Mouse (Mus musculus): ENCODE measurements around the gene Tspan5.

The Tspan5 gene

DNA sequence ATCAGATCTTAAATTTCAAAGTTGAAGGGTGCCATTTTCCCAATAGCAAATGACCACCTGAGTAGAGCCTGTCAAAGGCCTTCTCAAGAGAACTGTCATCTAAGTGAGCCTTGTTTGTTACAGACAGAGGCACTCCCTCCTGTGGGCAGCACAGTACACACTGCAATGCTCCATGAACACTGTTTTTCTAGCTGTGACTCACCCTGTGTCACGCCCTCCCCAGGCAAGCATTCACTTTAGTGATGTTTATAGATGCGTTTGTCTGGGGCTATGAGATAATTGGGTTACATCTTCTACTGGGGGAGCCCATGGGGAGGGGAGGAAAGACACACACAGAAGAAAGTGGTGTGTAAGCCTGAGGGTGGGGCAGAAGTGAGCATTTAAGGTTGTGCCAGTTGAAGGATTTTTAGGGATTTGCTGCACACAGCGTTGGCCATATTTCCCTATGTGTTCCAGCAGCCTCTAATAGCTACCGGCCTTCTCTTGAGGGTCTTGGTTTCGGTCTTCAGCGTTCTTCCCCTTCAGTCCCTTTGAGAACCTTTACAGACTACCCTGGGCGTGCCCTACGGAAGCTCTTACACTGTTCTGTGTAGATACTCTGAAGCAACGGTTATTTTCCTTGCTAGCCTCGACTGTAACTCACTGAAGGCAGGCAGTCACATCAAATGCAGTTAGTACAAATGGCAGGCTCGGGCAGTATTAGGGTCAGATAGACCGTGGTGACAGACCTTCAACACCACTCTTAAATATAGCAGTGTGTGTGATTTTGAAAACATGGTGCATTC, 29.7 kb downstream of the Tspan5 start:
- DNase-seq (ENCODE audit: low spot score in 2 of 2) = no peak

DNA sequence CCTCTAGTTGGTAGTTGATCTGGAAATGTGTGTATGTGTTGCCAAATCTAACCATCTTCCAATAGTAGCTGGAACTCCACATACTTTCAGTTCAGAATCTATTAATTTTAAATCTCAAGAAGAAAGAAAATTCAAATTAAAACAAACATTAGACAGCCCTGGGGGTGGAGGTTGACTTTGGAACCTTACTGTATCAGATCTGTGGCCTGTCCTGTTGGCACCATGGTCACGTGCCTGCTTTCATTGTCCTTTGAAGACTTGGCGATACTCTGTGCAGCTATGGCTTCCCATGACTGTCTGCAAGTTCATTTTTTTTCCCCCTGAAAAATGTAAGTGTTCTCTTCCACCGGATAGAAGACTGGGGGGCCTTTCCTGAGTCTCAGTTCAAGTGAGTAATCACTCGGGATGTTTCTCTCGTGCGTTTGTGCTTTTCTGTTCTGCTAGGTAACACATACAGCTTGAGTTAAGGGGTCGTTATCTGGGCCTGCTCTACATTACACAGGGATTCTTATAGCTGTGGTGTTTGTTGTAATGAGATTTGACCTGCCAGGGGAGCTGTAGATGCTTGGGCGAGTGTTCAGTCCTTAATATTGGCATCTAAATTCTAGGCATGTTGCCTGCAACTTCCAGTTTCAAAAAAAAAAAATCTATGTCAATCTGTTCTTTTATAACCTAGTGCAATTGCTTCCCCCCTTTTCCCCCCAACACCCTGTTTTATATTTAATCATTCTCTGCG, 32.0 kb downstream of the Tspan5 start:
- DNase-seq (ENCODE audit: low spot score in 2 of 2) = no peak

DNA sequence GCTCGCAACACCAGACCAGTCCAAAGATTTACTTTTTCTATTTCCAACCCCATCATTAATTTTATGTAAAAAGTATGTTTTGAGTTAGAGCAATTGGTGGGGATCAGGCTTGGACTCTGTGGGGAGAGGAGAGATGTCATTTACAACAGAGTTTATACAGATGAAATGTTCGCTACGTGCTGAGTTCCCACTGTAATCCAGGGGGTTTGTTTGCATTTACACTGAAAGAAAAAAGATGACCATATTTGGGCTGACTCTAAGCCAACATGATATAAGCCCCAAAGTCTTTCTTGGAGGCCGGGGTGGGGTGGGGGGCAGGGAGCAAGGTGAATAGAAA, 32.6 kb downstream of the Tspan5 start:
- DNase-seq (ENCODE audit: low spot score in 2 of 2) = no peak

DNA sequence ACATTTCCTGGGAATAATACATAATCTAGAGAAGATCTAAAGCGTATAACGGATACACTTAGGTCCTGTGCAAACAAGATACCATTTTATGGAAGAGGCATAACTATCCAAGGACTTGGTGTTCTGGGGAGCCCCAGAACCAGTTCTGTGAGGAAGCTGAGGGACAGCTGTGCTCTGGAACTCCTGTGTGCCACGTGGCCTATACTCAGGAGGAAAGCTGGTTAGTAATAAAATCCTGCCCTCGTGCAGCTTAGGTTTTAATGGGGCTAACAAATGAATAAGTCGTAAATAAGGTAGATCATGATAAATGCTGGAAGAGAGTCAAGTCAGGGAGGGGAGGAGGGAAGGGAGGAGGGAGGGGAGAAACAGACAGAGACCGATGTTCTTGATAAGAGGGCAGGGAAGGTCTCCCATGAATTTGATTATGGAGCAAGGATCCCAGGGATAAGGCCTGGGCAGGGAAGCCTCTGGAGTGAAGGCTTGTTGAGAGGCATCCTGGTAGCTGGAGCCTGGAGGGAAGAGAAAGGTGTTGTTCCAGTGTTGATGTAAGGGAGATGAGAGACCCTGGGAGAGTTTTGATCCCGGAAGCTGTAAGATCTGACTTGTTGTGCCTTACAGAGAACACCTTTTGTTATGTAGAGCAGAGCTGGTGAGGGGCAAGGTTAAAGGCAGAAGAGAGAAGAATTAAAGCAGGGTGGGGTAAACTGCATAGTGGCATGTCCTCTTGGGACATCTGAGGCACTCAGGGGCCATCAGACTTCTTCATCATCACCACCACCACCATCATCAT, 34.1 kb downstream of the Tspan5 start:
- DNase-seq (ENCODE audit: low spot score in 2 of 2) = no peak

DNA sequence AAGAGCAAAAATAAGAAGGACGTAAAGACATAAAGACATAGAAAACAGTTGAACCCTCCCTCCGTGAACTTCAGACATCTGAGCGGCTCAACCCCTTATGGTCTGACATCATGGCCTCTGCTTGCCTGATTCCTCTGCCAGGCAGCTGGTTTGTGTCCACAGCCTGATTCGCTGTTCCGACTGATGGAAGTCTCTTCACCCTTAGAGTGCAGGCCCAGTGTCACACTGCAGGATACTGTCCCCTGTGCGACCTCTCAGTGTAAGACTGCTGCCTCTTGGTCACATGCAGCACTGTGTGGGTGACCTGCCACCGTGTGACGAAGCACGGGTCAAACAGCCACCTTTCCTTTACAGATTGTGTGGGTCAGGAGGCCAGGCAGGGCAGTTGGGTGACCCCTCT, 39.5 kb downstream of the Tspan5 start:
- DNase-seq (ENCODE audit: low spot score in 2 of 2) = no peak

DNA sequence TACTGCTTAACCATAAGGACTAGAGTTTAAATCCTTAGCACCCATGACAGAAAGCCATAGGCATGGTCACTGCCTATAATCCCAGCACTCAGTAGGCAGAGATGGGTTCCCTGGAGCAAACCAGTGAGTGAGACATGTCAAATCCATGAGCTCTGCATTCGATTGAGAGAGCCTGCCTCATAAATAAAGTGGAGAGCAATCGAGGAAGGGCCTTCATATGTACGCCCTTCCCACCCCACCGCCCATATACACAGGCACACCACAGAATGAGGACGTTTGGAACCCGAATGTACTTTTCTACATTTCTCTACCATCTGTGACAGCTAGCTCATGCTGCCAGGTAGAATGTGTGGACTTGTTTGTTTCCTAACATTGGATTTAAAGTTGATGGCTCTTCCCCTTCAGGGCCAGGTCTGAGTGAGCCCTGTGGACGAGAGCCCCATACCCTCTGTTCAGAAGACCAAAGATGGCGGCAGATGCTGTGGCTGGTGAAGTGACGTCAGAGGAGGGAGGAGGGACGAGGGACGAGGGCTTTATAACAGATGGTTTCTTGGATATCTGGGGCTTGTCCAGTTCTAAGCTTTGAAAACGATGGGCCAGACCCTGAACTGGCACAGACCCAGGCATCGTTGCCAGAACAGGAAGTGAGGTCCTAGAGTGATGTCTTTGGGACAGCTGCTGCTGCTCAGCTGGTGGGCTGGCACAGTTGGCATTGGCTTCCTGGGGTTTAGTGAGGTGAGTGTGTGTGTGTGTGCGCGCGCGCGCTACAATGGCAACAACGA, 42.1 kb downstream of the Tspan5 start:
- DNase-seq (ENCODE audit: low spot score in 2 of 2) = no peak

DNA sequence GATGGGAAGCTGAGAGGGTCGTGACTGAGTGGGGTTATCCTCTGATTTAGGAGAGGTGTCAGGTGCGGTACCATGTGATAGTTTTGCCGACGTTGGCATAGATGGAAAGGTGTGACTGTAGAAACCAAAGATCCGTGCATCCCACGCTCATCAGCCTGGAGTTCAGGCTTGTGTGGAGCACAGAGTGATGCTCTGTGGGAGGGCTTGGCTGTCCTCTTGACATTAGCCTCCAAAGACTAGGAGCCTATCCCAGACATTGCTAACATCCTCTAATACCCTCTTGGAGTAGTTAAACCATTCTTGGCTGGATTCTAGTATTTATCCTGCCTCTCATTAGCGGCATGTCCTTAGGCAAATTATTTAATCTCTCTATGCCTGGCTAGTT, 42.6 kb downstream of the Tspan5 start:
- no peak for DNase-seq (ENCODE audit: low spot score in 2 of 2)

DNA sequence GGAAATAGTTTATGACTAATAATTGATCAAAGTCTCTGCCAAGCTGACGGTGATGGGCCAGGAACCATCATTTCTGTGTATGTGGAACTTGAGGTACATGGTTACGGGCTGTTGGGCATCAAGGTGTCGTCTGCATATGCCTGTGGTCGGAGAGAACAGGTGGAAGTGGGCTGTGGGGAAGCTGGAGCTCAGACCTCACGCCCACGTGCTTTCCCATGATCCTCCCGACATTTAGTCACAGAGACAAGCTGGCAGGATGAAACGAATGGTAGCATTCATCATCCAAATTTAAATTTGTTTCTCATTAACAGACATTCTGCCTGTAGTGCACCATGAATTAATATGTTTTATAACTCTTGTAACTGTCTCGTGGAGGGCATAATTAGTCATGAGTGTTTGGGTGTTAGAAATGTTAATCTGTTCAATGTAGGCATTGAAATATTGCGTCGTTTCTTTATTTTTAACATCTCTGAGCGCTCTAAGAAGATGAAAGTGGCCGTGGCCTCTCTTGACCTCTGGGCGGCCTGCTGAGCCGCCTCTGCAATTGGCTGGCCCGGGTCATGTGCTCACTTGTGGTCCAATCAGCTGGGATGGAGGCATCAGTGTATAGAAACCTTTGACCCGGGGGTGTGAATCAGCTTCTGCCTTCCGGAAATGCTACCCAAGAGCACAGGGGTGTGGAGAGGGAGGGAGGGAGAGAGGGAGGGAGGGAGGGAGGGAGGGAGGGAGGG, 45.9 kb downstream of the Tspan5 start:
- no peak for DNase-seq (ENCODE audit: low spot score in 2 of 2)

DNA sequence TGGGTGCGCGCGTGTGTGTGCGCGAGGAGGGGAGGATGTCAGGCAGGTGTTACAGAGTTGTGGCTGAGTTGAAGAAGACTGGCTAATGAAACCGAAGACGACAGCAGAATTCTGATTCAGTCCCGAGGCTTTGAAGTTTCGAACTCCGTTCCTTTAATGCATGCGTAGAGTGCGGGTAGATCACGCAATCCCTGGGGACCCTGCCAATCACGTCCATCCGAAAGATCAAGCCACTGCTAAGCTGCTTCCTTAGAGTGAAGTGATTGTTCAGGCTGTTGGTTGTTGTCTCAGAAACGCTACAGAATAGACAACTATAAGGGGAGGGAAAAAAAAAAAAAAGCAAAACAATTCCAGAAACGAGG, 46.5 kb downstream of the Tspan5 start:
- no peak for DNase-seq (ENCODE audit: low spot score in 2 of 2)

DNA sequence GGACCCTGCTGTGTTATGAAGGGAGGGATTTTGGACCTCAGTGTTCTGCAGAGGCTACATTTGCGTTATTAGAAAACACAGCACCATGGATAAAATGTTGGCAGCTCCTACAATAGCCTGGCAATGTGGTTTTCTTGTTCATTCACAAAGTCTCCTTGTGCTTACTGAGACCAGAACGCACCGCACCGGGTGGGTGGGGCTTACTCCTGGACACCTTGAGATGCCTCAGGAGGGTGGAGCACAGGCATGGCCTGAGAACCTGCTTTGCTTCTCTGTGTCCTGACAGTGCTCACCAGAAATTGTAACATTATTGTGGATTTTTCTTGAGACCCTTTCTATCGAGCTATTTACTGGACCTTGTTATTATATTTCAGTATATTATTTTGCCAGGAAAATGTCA, 47.3 kb downstream of the Tspan5 start:
- no peak for DNase-seq (ENCODE audit: low spot score in 2 of 2)

DNA sequence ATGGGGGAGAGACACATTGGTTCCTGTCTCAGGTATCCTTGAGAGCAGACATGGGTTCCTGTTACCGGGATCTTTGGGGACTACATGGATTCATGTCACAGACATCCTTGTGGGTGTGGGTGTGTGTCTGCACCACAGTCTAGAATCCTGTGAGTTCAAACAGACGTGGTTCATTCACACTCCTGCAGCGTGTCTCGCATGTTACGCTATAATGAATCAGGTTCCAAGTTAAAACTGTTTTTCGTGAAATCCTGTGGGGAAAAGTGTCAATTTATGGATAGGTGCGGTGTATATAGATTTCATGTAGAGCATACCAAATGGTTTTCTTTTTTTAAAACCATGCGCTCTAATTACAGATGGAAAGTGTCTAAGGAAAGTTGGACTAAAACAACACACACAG, 52.5 kb downstream of the Tspan5 start:
- no peak for DNase-seq (ENCODE audit: low spot score in 2 of 2)

DNA sequence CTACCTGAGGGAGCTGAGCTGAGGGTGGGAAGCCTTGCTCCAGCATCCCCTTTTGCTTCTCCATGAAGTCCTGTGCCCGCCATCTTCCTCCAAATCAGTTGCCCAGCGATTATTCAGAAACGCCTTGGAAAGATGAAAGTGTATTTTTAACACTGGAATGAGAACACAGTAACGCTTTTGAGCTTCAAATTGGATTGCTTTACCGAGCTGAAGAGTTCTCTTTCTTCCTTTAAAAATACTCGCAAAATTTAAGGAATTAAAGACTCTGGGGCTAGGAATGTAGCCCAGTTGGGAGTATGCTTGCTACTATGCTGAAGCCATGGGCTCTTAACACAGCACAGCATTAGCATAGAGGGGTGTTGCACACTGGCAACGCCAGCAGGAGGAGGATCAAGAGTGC, 54.0 kb downstream of the Tspan5 start:
- no peak for DNase-seq (ENCODE audit: low spot score in 2 of 2)

DNA sequence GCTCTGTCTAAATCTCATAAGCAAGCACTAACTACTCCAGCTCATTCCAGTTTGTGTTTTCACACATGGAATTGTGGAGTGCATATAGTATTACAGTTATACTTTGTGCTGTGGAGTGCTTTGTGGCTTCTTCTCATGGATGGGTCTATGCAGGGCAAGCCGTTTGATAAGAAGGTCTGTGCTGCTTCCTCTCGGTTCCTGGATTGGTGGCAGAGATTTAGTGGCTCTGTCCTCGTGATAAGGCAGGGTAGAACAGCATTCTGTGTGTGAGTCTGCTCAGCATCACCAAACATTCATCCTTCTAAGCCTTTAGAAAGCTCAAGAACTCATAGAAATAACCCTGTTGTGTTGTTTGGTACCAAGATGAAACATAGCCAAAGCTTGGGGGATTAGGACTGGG, 54.6 kb downstream of the Tspan5 start:
- DNase-seq (ENCODE audit: low spot score in 2 of 2) = no peak

DNA sequence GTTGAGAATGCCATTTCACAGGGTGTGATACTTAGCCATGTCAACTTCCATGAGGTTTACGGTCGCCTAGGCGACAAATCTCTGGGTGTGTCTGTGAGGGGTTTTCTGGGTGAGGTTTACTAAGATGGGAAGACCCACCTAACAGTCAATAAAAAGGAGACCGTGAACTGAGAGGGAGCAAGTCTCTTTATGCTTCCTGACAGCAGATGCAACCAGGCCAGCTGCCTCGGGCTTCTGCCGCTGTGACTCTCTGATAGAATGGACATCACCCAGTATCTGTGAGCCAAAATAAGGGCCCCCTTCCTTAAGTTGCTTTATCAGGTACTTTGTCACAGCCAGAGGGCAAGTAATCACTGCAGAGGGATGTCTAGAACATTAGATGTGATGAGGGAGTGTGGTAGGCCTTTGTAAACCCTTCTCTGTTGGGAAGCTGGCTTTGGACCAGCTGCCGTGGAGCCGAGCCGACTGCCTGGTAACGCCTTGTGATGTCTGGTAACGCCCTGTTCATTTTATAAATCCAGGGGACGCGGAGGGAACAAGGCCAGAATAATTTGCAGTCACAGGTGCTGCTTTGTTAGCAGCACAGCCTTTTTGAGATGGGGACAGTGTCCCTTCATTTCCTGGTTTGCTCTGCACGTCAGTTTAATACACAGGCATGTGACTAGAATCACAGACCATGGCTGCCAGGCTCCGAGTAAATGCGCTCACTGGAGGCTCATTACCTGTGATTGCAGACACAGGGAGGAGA, 58.8 kb downstream of the Tspan5 start:
- no peak for DNase-seq (ENCODE audit: low spot score in 2 of 2)

DNA sequence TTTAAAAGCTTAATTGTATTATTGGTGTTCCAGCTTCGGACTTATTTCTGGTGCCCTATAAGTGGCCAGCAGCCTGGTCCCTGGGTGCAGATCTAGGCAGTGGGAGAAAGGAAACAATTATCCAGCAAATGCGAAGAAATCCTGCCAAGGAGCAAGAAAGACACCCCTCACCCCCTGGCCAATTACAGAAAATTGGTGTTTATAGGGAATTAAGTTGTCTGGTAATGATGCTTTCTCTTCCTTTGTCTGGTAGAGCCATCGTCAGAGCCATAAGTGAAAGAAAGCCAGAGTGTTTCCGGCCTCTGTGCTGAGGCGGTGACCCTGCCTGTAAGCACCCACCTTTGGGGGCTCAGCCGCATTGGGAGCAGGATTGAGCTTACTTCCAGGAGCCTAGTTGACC, 59.7 kb downstream of the Tspan5 start:
- DNase-seq (ENCODE audit: low spot score in 2 of 2) = no peak

DNA sequence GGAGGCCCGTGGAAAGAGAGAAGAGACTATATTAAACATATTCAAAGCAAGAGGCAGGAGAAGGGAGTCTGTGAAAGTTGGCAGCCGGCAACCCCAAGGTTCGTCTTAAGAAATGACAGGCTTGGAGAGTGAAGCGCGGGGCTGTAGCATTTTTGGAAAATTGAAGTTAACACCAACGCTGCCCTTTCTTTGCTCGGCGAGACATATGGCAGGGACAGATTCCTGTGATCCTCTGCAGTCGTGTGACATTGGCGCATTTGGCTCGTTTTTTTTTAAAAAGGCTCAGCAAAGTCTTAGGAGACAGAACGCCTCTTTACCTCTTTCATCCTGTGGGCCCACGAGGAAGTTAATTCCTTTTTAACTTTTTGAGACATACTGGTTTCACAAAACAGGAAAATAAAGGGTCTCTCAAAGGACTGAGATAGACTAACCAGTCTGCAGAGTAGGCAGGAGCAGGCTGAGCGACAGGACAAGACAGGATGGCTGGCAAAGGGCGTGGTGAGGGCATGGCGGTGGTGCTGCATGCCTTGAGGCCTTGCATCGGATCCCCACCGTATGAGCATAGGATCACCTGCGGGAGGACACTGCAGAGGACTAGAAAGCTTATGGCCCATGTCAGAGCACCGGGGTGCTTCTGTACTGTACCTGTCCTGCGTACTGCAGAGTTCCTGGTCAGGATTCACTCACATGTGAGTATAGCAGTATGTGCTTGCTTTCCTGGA, 60.9 kb downstream of the Tspan5 start:
- DNase-seq (ENCODE audit: low spot score in 2 of 2) = no peak

DNA sequence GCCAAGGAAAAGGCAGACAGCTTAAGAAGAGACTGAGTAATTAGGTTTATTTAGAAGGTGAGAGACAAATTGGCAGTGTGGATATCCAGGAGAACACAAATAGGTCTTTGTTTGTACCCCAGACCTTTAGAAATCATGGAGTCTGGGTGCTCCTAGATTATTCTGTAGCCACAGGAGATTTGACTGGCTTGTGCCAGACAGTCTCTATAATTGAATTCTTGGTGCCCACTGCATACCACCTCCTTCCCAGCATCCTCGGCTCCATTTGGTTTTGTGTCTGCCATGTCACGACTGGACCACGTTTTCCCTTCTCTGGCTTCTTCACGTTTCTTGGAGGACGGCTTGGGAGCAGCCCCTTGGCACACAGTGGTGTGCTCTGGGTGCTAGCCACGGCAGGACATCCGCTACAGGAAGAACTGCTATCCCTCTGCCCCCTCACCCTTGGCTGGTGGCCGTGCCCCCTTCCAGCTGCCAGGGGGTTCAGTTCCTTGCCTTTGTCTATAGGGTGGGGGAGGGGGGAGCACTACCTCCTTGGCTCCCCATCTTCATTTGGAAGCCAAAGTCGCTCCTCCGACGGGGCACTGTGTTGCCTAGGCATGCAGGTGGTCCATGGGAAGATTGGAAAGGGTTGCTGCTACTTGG, 61.6 kb downstream of the Tspan5 start:
- DNase-seq (ENCODE audit: low spot score in 2 of 2) = no peak

DNA sequence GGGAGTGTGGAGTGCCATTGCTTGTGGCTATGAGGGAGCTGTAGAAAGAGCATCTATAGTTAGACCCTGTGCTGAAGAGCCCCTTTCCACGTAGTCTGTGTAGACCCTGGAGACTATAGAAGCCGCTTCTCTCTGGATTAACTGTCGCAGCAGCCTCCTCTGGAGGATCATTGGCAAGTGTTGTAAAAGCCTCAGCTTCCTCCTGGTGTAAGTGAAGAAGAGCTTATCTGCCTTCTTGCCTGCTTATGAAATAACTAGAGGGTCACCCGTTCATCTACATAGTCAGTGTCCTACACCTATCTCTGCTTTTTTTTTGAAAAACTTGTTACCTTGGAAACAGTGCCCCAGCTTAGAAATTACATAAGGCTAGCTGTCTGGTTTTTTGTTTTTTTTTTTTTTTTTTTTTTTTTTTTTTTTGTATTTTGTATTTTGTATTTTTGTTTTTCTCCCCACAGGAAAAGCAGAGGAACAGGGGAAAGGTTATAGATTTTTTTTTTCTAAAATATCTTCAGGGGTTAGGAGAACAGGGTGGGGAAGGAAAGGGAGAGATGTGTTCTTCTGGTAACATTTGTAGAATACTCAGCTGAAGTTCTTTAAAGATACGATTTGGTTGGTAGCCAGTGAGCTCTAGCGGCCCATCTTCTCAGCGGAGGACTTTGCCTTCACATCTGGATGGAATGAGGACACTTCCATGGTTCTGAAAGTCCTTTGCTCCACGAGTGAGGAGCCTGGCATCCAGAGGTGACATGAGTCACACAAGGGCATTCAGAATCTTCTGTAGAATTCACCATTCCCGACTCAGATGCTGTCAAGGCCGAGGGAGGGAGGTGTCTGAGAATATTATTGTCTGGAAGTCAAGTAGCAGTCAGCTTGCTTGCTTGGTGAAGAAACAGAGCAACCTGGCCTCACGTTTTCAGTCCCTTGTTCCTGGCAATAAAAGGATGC, 62.4 kb downstream of the Tspan5 start:
- no peak for DNase-seq (ENCODE audit: low spot score in 2 of 2)

Measured in spleen, postnatal 10 days (tissue).